Mouse (Mus musculus) T-cell, adult 2 months (primary cell): ENCODE measurements around the gene Jmjd1c.

ENCODE experiments used
- DNase-seq: peaks from one replicate; pipeline ENCODE4 v3.0.0; 2022; ENCODE audit warnings: low spot score

The Jmjd1c gene

DNA sequence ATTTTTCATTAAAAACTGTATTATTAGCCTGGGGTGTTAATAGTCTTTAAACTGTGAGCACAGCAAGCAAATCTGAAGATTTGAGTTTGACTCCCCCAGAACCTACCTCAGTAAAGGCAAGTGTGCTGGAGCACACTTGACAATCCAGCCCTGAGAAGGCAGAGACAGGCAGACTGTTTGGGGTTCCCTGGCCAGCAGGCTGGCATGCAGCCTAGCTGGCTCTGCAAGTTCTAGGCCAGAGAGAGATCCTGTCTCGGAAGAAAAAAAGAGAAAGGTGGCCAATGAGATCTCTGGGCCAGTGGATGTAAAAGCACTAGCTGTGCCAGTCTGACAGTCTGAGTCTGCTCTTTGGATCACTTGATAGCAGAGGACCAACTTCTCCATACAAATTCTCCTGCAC is 33.6 kb downstream of the Jmjd1c start:
- no peak for DNase-seq

GRCm38 (mm10) chr10:67131709-67132108 is 35.8 kb downstream of the Jmjd1c start:
- DNase-seq, result no peak

DNA sequence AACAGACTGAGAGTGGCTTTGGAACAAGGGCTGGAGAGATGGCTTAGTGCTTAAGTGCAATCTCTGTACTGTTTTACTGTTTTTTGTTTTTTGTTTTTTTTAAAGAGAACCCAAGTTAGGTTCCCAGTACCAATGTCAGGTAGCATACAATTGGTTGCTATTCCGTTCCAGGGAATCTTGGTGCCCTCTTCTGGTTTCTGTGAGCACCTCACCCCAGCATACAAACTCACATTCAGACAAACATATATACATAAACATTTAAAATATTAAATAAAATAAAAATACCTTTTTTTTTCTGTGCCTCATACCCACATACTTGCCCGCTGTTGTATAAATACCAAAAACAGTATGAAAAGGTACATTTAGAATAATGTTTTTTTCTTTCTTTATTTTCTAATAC is 38.4 kb downstream of the Jmjd1c start:
- no peak for DNase-seq

GRCm38 (mm10) chr10:67137437-67137836 is 41.5 kb downstream of the Jmjd1c start:
- no peak for DNase-seq

GRCm38 (mm10) chr10:67143661-67144060 is 47.7 kb downstream of the Jmjd1c start:
- DNase-seq, result no peak

DNA sequence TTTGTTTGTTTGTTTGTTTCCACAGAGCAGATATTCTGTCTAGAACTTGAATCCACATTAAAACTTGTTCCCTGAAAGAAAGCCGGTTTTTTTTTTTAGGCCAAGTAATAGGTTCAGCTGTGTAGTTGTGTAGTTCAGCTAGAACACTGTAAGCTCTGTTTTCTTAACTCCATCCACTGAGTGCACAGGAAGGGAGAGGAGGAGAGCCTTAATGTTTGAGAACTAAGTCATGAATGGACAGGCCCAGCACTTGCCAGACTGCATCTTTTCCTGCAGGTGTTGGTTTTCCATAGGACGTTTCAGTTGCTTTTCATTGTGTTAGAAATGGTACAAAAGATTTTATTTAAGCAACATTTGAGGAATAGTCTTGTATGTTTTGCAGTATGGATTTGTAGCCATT is 48.3 kb downstream of the Jmjd1c start:
- DNase-seq, result no peak

GRCm38 (mm10) chr10:67145623-67146022 is 49.7 kb downstream of the Jmjd1c start:
- no peak for DNase-seq

DNA sequence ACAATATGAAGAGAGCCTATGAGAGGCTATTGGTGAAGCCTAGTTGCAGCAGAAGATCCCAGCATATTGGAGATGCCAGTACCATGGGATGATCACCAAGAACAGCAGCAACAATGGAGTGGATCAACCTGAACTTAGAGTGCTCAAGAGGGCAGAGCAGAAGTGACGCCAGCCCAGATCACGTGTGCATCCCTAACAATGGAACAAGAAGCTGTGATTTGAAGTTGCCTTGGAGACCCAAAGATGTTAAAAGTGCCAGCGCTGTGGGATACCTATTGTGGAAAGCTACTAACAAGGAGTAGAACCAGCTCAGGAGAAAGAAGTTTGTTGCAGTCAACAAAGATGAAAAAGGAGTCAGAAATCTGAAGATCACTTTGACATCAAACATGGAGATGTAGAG is 55.8 kb downstream of the Jmjd1c start:
- DNase-seq, result no peak

DNA sequence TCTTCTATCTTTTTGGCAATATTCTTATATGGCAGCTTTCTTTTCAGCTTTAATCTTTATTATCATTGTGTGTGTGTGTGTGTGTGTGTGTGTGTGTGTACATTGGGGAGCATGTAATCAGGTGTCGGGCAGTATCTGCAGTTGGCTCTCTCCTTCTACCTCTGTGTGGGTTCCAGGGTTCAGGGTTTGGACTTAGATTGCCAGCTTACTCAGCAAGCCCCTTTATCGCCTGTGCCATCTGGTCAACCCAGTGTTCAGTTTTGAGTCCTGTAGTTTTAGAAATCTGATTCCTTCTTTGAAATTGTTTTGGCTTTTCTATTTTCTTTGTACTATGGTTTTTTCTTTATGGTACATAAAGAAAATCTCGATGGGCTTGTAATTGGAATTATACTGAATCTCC is 58.7 kb downstream of the Jmjd1c start:
- no peak for DNase-seq

- DNase-seq, result no peak
Observed at GRCm38 (mm10) chr10:67174049-67174448, 78.1 kb downstream of the Jmjd1c start.

DNA sequence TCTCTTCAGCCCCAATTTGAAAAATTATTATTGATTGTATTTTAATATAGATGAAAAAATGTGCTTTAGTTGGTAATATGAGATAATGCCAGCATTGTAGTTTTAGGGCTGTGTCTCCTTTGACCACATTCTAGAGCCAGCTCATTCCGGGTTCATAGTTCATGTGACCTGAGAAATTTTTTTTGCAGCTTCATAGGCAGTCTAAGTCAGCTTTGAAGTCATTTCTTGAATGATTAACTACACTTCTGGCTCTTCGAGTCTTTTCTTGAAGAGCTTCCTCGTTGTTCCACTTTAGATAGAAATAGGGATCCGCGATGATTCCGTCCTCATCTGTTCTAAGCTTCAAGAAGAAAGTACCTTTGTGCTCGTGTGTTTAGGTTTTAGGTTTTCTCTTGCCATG is 80.1 kb downstream of the Jmjd1c start:
- DNase-seq, result no peak

DNA sequence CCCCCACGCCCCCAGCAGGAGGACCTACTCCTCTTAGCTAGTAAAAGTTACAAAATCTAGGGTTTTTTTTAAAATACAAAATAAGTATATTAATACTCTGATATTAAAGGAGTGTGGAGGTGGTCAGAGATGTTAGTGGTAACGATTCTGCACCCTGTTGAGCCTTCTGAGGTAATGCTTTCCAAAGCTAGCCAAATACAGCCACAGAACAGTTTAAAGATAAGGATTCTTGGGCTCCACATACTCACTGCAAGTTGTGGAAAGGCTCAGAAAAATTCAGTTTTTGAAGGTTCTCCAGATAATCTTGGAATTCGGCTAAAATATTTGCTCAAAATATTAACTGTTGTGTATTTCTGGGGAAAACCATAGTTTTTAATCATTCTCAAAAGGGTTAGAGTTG is 81.0 kb downstream of the Jmjd1c start:
- no peak for DNase-seq

DNA sequence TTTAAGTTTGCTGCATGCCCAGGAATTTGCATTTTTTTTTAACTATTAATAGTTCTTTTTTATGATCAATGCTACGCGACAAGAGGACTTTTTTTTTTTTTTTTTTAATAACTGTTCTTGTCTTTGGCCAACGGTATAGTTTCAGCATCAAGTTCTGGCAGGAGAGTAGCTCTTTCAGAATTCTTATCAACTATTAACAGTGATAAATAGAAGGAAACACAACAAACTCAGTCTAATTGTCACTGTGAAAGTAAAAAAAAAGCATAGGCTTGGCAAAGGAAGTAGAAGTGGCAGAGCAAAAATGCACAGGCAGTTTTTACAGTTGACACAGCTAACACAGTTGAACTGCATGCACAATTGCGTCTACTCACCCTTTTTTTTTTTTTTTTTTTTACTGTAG is 81.5 kb downstream of the Jmjd1c start:
- DNase-seq, result no peak

- no peak for DNase-seq
Observed at GRCm38 (mm10) chr10:67180021-67180420, 84.1 kb downstream of the Jmjd1c start.

- no peak for DNase-seq
Observed at GRCm38 (mm10) chr10:67180799-67181198, 84.9 kb downstream of the Jmjd1c start.

GRCm38 (mm10) chr10:67182651-67183050 is 86.7 kb downstream of the Jmjd1c start:
- peak; percentile 48 for DNase-seq

DNA sequence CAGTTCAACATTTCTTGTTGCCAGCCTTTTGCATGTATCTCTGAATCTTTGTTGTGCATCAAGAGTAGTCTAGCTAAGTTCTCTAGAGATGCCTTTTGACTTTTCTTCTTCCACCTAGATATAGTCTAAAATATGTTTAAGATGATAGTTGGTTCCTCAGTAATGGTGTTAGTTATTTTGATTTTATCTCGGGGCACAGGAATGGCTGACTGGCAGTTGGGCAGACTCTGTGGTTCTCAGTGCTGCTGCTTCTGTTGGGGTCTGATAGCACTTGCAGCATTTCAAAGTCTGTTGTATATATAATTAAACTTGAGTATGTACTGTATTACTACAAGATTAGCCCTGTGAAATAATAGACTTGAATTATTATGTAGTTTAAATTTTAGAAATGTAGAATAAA is 87.2 kb downstream of the Jmjd1c start:
- DNase-seq, result no peak

GRCm38 (mm10) chr10:67184441-67185070 is 88.6 kb downstream of the Jmjd1c start:
- DNase-seq, result peak; percentile 39

DNA sequence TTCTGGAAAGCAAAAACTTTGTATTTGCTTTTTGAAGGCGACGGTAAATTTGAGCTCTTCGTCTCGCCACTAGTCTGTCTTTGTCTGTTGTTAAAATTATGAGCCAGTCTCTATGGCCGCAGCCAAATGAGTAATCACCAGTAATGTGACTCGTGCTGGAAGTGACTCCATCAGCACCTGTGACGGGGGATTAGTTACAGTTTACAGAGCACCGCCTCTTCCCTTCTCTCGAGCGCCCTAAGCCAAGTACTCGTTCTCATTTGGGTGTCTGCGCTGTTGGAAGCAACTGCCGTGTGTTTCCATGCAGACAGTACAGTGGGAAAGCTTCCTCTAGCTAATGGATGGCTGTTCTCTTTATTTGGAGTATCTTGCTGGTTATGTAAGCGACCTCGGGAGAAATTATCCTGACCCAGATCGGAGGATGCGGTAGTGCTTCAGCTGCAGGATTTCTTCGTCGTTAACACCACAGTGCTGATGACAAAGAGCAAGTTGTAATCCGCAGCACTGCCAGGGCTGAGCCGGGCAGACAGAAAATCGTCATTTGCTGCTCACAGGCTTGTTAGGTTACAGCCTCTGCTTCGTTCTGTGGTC is 89.7 kb downstream of the Jmjd1c start:
- DNase-seq, result peak; percentile 87

DNA sequence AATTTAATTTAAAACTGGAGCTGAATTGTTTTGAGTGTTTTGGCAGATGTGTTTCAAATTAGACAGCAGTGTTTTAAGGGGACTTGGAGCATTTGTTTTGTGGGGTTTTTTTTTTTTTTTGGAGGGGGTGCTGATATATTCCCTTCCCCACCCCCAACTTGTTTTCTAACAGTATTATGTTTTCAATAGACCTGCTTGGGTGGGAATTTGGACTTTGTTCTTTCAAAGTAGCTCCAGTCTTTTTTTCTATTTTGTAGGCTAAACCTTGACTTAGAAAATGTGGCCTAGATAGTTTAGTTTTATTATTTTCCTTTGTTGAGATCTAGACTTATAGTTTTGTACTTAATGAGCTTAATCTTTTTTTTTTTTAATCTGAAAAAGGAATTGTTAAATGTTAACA is 90.6 kb downstream of the Jmjd1c start:
- no peak for DNase-seq

- no peak for DNase-seq
Observed at GRCm38 (mm10) chr10:67187001-67187453, 91.1 kb downstream of the Jmjd1c start.

DNA sequence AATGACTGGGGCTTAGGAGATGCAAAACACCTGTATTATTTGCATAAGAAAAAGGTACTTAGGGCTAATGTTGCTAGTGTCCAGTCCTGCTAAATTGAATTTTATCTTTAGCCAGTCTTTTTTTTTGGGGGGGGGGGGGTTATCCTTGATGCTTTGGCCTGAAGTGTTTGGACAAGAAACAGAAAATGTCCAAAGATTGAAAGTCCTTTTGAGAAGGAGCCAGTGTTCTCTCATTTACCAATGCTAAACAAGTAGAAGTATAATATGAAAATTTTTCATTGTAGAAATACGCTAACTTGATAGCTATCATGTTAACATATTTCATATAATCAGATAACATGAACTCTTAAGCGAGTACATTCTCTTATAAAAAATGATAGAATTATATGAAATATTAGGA is 92.0 kb downstream of the Jmjd1c start:
- DNase-seq, result no peak

GRCm38 (mm10) chr10:67189057-67189456 is 93.1 kb downstream of the Jmjd1c start:
- no peak for DNase-seq

GRCm38 (mm10) chr10:67190261-67190660 is 94.3 kb downstream of the Jmjd1c start:
- DNase-seq, result peak; percentile 47
